Mouse (Mus musculus): ENCODE data around the gene Gm15130.

The Gm15130 gene

DNA sequence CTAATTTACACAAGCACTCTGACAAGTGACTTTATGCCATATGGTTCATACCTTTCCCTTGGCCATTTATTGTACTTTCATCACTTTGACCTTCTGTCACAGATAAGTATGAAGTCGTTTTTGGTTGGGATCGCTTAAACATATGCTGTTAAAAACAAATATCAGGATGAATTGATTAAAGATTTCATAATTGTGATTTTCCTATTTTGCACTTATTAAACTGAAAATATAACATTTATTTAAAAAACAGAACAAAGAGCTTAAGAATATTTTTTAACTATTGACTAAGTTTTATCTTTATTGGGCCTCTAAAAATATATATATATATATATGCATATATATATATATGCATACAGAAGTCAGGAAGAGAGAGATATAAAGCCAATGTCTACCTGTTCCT is at the start of gene Gm15130:
Gm15130 (minus strand) TSS at position 101 of the 400 bp plus-strand sequence.
- no peak for DNase-seq (ENCODE audit: low read depth, low spot score)

DNA sequence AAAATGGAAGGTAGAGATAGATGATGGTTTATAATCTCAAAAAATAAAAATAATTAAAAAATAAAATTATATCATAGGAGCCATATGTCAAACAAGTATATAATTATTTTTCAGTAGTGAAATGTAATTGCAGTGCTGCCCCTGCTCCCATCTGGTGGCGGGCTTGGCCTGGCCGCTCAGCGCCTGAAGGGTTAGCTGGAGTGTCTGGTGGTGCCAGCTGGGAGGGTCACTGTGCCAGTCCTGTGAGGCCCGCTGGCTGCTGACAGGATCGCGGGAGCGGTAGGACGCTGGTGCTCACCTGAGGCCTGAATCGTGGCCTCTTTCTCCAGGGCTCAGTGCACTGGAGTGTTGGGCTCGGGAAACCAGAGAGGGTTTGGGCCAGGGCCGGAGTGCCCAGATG is 29.3 kb upstream of the Gm15130 start:
- no peak for DNase-seq (ENCODE audit: low read depth, low spot score)

DNA sequence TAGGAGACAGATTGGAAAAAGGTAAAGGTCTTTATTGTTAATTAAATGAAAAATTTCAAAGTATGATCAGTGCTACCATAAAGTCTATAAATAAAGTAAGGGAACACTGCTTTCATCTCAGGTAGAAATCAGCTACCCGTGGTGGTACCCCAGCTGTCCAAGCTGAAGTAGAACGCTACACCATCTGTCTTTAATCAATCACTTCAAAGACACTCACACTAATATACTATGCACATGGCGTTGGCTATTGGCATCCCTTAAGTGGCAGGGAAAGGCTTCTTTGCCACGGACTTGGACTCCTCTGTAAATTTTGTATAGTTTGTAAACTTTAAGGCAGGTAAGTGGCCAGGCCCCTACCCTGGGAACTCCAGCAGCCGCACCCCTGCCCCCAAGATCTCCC is 17.0 kb downstream of the Gm15130 start:
- no peak for DNase-seq (ENCODE audit: low read depth, low spot score)

DNA sequence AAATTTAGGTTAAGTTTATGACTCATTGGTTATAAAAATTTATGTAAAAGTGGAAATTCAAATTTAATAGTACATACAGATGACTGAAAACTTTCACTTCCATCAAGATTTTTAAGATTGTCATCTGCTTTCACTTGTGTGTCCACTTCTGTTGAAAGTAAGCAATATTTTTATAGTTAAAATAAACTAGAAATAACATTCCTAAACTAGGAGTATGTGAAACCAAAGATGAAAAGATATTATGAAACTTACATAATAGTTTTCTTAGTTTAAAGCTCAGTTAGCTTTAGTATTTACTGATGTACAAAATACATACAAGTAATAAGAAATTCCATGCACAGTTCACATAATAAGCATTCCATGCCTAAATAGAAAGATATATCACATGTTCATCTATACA is 46.9 kb downstream of the Gm15130 start, which contains the start of gene Gm13941:
Gm13941 (minus strand) TSS at position 101 of the 400 bp plus-strand sequence.
- DNase-seq (ENCODE audit: low read depth, low spot score): no peak

Measured in brain, embryonic 18.5 days (tissue).